Mouse (Mus musculus): ENCODE results near the gene Pkd1l2.
A peak's percentile ranks its signal among the peaks of the same experiment; 100 is the strongest.

Gene Pkd1l2

DNA sequence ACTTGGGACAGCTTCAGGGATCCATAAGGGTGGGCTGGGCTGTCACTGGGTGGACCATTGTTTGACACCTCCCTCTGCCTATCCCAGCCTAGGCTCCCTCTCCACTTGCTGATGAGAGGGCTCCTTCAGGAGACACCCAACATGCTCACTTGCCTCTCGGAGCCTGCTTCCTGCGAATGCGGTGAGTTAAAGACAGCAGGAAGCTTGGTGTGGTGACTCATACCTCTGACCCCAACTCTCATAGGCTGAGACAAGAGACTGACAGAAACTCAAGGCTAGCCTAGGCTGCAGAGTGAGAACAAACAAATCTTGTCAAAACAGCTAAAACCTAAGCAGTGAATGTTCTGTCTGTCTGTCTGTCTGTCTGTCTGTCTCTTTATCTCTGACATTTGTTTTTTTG, 48.9 kb downstream of the Pkd1l2 start:
- DNase-seq (ENCODE audit: low spot score in 2 of 2), result peak; percentile 52 to 67

DNA sequence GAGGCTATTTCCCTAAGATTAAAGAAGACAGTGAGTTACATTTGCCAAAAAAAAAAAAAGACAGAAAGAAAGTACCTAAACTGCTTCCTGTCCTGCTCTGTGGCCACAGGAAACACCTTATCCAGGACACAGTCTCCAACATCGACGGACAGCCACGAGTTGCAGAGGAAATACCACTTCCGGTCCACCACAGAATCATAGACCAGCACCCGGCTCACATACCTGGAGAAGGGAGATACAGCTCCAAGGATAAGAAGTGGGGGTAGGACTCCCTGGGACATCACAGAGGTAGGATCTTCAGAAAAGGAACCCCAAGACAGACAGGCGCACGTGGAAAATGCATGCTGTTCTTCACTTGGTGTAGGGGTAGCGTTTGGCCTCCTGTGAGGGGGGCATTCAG, 49.6 kb downstream of the Pkd1l2 start:
- DNase-seq (ENCODE audit: low spot score in 2 of 2), result peak in 1 of 2 experiments; percentile 36

DNA sequence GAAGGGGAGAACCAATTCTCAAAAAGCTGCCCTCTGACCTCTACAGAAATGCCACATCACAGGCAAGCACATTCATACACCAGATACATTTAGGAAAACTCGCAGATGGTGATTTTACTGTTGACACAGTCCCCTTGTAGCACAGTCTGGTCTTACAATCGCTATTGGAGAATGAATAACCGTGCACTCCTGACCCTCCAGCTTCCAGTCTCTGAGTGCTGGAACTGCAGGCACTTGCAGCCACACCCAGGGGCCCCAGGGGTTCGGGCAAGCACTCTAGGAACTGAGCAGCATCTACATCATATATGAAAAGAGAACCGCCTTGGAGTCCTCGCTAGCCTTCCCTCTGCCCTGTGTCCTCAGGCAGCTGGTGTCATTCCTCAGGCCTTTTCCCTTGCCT, 50.8 kb downstream of the Pkd1l2 start:
- DNase-seq (ENCODE audit: low spot score in 2 of 2), result no peak

DNA sequence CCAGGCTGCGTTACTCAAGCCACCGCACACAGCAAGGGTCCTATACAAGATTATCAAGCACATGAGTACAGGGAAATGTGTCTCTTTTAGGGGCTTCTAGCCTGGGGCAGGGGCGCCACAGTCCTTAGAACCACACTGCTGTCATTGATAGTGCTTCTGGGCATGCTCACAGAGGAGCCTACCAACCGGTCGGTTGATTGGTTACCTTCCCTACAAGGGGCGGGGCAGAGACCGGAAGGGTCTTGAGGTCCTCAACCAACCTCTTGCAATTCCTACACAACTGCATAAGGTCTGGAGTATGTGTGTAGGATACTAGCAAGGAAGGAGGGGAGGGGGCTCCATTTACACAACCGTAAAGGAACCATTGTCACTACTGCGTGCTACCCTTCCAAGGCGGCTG, 53.6 kb downstream of the Pkd1l2 start:
- no peak for DNase-seq (ENCODE audit: low spot score in 2 of 2)

GRCm38 (mm10) chr8:117027601-117028000, 54.6 kb downstream of the Pkd1l2 start:
- DNase-seq (ENCODE audit: low spot score in 2 of 2), result no peak

DNA sequence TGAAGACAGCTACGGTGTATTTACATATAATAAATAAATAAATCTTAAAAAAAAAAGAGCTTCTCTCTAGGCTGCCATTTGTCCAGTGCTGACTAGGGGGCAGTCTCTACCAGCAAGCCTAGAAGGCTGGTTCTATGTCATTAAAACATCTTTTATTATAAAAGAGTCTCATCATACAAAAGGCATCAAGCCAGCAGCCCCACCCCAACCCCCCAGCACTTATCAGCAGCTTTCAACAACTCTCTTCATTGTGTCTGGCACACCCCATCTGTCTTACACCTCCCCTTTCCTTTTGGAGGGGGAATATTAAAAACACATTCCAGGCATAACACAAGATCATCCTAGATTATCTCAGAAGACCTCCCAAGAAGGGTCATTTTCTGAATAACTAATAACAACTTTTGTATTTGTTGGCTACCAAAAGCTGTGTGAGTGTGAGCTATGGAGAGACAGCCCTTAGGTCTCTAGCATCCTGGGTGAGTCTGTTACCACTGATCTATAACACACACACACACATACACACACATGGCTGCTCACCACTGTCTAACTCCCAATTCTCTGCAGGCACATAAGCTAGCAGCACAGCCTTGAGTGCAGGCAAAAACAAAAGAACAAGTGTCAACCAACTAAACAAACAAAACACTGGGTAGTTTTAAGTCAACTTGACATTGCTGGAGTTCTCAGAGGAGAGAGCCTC, 59.8 kb downstream of the Pkd1l2 start:
- no peak for DNase-seq (ENCODE audit: low spot score in 2 of 2)

GRCm38 (mm10) chr8:117019323-117020275, 62.6 kb downstream of the Pkd1l2 start:
- no peak for DNase-seq (ENCODE audit: low spot score in 2 of 2)

- DNase-seq (ENCODE audit: low spot score in 2 of 2), result no peak
Measured at GRCm38 (mm10) chr8:117017896-117018295, 64.4 kb downstream of the Pkd1l2 start.

DNA sequence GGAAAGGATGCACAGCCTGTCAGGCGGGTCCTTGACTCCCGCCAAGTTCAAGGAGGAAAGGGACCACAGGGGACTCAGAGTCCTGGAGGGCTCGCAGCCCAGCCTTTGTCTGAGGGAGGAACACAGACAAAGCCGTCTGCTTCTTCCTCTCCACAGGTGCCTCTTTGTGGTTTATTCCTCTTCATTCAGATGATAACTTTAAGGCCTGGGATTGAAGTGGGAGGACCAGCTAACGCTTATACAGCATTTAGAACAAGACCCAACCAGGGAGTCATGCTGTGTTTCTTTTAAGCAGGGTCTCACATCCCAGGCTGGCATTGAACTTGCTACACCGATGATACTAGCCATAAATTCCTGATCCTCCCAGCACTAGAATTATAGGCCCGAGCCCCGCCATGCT, 65.2 kb downstream of the Pkd1l2 start:
- DNase-seq (ENCODE audit: low spot score in 2 of 2), result no peak

- DNase-seq (ENCODE audit: low spot score in 2 of 2), result no peak
Measured at GRCm38 (mm10) chr8:117015670-117016069, 66.6 kb downstream of the Pkd1l2 start.

- peak in 1 of 2 experiments; percentile 34 for DNase-seq (ENCODE audit: low spot score in 2 of 2)
Measured at GRCm38 (mm10) chr8:117011366-117011765, 70.9 kb downstream of the Pkd1l2 start.

DNA sequence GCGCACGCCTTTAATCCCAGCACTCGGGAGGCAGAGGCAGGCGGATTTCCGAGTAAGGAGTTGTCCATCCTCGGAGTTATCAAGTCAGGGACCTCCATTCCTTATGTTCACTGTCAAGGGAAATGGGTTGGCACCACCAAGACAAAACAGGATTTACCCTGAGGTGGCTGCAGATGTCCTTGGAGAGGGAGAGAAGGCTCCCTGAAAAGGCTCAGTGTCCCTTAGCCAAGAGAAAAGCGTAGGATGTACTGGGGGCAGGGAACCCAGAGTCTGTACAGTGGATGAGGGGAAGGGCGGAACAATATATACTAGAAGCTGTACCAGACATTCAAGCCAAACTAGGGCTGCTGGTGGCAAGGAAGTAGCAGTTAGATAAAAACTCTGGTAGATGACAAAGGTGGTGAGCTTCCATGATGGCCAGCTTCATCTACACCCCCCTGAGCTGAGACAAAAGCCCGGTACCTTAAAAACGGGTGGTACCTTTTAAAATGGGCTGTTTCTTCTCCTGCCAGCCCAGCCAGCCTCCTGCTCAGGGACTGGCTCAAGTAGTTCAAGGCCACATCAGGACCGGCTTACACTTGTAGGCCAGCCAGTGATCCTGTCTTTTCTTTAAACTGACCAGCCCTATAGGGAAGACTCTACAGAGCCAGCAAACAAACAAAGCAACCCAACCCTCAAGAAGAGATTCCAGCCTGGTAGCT, 88.1 kb downstream of the Pkd1l2 start:
- DNase-seq (ENCODE audit: low spot score in 2 of 2), result no peak

GRCm38 (mm10) chr8:116993095-116993867, 89.0 kb downstream of the Pkd1l2 start, which contains the start of gene Gcsh:
Gcsh (minus strand) TSS chr8:116993537.
- DNase-seq (ENCODE audit: low spot score in 2 of 2), result peak; percentile 95 to 97

DNA sequence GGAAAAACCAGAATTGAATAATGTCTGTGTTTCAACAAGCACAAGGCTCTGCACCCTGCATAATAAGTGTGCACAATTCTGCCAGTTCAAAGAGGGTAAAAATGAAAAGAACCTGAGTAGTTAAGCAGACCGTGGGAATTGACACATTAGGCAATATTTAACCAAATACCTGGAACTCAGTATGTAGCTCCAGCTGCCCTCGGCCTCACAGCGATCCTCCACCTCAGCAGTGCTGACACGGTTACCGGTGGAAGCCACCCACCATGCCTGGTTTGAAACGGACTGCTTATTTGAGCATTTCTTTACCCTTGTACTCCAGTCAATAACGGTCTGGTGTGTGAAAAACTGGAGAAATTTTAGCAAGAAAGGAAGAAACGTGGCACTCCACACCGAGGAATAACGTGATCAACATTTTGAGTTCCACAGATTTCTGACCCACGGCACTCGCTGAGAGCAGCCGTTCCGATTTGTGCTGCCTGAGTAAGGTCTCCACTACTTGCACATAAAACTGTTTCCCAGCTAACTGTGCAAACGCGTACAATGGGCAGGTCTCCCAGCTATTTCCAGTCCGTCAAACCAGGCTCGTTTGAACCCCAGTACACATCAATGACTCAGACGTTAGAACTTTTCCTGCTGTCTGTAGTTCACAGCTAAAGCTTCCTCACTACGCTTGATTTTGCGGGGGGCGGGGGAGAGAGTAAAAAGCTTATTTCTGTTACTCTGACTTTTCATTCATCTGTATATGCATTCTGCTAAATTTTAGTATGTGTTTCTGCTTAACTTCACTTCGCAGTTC, 89.9 kb downstream of the Pkd1l2 start:
- no peak for DNase-seq (ENCODE audit: low spot score in 2 of 2)

DNA sequence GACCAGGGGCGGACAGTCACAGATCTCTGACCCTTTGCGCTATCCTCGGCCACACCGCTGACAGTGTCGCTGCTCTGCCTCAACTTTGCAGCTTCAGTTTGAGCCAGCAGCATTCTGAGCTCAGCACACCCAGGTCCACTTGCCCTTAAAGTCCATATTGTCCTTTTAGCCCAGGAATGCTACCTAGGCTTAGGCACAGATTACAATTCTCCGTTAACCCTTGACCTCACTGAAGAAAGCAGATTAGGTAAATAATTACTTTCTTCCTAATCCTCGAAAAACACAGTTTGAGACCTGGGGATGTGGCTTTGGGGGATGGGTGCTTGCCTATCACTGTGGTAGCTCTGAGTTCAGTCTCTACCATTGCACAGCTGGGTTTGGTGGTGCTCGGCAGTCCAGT, 91.0 kb downstream of the Pkd1l2 start:
- no peak for DNase-seq (ENCODE audit: low spot score in 2 of 2)

DNA sequence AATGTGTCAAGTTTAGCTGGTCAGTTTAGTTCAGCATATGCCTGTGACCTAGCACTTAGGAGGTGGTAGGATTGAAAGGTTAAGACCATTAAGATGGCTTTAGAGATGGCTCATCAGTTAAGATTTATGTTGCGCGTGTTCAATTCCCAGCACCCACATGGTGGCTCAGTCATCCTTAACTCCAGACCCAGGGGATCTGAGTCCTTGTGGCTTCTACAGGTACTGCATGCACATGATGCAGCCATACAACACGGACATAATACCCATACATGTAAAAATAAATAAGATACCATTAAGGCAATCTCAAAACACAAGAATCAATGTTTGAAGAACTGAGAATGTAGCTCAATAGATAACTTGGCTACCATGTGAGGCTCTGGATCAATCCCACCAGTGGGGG, 92.4 kb downstream of the Pkd1l2 start:
- DNase-seq (ENCODE audit: low spot score in 2 of 2), result no peak

DNA sequence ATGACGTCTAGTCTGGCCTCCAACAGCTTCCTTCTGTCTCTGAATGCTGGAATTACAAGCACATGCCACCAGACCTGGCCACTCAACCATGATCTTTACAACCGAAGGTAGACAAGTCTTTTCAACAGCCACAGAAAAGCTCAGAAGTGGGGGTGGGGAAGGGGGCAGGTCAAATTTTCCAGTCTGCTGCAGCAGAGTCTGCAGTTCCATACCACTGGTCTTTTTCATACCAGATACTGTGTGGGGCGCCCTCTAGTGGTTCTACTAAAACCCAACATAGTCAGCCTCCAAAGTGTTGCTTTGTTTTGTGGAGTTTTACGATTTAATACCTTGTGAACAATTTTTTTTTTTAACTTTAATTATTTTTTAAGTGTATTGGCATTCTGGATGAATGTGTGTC, 102.1 kb downstream of the Pkd1l2 start:
- peak; percentile 58 to 72 for DNase-seq (ENCODE audit: low spot score in 2 of 2)

DNA sequence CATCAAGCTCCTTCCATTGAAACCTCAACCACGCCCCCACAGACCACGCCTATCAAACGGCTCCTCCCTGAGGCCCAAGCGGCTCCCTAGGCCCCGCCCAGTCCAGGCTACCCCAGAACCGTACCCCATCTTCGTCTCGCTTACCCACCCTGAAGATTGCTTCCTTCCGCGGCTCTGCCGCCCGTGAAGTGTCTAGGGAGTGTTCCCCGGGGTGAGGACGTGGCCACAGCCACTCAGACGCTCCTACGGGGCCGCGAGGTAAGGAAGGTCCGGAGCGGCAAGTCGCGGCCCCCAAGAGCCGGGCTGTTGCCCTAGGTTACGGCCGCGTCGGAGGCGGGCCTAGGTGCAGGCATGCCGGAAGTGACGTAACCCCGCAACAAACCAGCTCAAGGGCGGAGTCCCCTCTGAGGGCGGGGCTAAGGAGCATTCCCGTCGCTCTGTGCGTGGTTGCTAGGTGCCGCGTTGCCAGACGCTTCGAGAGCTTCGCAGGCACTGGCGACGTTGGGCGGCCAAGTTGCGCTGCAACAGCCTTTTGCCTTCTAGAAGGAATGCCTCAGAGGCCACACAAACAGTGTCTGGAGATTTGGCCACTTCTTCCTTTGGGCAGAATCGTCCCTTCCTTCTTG, 103.5 kb downstream of the Pkd1l2 start, which contains the start of gene 1700030J22Rik:
1700030J22Rik (minus strand) TSS at position 329 of the 626 bp plus-strand sequence.
- DNase-seq (ENCODE audit: low spot score in 2 of 2), result peak; percentile 99

DNA sequence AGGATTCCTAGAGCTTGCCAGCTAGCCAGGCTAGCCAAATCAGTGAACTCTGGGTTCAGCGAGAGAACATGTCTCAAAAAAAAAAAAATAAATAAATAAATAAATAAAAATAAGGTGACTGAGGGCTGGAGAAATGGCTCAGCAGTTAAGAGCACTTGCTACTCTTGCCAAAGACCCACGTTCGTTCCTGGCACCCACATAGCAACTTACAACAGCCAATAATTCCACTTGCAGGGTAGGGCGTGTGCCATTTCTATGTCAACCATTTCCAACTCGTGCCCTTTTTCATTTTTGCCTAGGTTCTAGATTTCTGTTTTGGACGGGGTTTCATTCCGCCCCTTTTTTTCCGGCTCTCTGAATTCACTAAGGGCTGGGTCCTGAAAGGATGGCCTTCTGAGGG, 104.2 kb downstream of the Pkd1l2 start:
- no peak for DNase-seq (ENCODE audit: low spot score in 2 of 2)

GRCm38 (mm10) chr8:116975606-116976005, 106.6 kb downstream of the Pkd1l2 start:
- no peak for DNase-seq (ENCODE audit: low spot score in 2 of 2)
